Mouse (Mus musculus): Measurements from ENCODE around the gene Agap1. TPM values are rescaled to one million over a fixed set of nuclear protein-coding genes. Genes with fewer than 3 reads are reported as not detected.

Gene Agap1
- polyA plus RNA-seq, 1 experiment from 2014 or later, result 42.6 TPM

- Histone ChIP-seq H3K4me2 (no peak overlapping the region), H3K27ac (replicated peaks) (no peak overlapping the region), H3K4me3 (replicated peaks) (no peak overlapping the region), H3K4me1 (peaks cover 44% of the 10 kb centered on the region), H3K36me3 (peaks cover 9% of the 10 kb centered on the region; the same call in 1 of the 2 replicates), H3K9me3 (replicated peaks) (no peaks in the 10 kb centered on the region), H3K27me3 (replicated peaks) (0 out of 2 replicates have a peak, but pooled peaks cover 3% of the 10 kb centered on the region), H3K9ac (replicated peaks) (no peak overlapping the region)
- WGBS, result 82% methylated on average over 6 of the region's 6 CpGs
- no peak for ATAC-seq (ENCODE audit: low FRiP score)
Observed at GRCm38 (mm10) chr1:89736021-89736420, 281.4 kb downstream of the Agap1 start.

GRCm38 (mm10) chr1:89739067-89739774, 284.6 kb downstream of the Agap1 start:
- Histone ChIP-seq H3K4me3 (replicated peaks) (no peak overlapping the region), H3K36me3 (peaks cover 11% of the 10 kb centered on the region), H3K9me3 (replicated peaks) (no peaks in the 10 kb centered on the region), H3K27me3 (replicated peaks) (0 out of 2 replicates have a peak, but pooled peaks cover 3% of the 10 kb centered on the region), H3K27ac (replicated peaks) (no peak overlapping the region), H3K4me1 (peaks cover 37% of the 10 kb centered on the region), H3K9ac (replicated peaks) (no peak overlapping the region), H3K4me2 (no peak overlapping the region)
- ATAC-seq (ENCODE audit: low FRiP score), result peak; percentile 63; the same call in 1 of the 2 replicates
- WGBS, result 24% methylated on average over 17 of the region's 17 CpGs

- Histone ChIP-seq H3K9me3 (replicated peaks) (no peaks in the 10 kb centered on the region), H3K27me3 (replicated peaks) (0 out of 2 replicates have a peak, but pooled peaks cover 3% of the 10 kb centered on the region), H3K4me3 (replicated peaks) (no peak overlapping the region), H3K4me2 (no peak overlapping the region), H3K4me1 (peaks cover 32% of the 10 kb centered on the region), H3K27ac (replicated peaks) (no peak overlapping the region), H3K36me3 (peaks cover 16% of the 10 kb centered on the region), H3K9ac (replicated peaks) (no peak overlapping the region)
- WGBS, result 16% methylated on average over 3 of the region's 3 CpGs
- ATAC-seq (ENCODE audit: low FRiP score), result no peak
Observed at GRCm38 (mm10) chr1:89739775-89740099, 285.1 kb downstream of the Agap1 start.

- H3K27me3 ChIP-seq (replicated peaks), result 0 out of 2 replicates have a peak, but pooled peaks cover 3% of the 10 kb centered on the region
- no peak overlapping the region for H3K4me3 ChIP-seq (replicated peaks)
- 86% methylated on average over 3 of the region's 3 CpGs for WGBS
- no peak overlapping the region for H3K4me2 ChIP-seq
- H3K9ac ChIP-seq (replicated peaks), result no peak overlapping the region
- ATAC-seq (ENCODE audit: low FRiP score), result no peak
- peaks cover 22% of the 10 kb centered on the region for H3K36me3 ChIP-seq
- H3K9me3 ChIP-seq (replicated peaks), result no peaks in the 10 kb centered on the region
- no peak overlapping the region for H3K27ac ChIP-seq (replicated peaks)
- peaks cover 25% of the 10 kb centered on the region for H3K4me1 ChIP-seq
Observed at GRCm38 (mm10) chr1:89742359-89742758, 287.8 kb downstream of the Agap1 start.

- 0 out of 2 replicates have a peak, but pooled peaks cover 3% of the 10 kb centered on the region for H3K27me3 ChIP-seq (replicated peaks)
- peaks cover 16% of the 10 kb centered on the region for H3K4me1 ChIP-seq
- WGBS, result 70% methylated on average over 3 of the region's 3 CpGs
Observed at GRCm38 (mm10) chr1:89746171-89746570, 291.6 kb downstream of the Agap1 start.

GRCm38 (mm10) chr1:89749666-89750065, 295.1 kb downstream of the Agap1 start:
- Histone ChIP-seq H3K4me1 (peaks cover 29% of the 10 kb centered on the region), H3K9ac (replicated peaks) (no peak overlapping the region), H3K27me3 (replicated peaks) (no peaks in the 10 kb centered on the region), H3K4me3 (replicated peaks) (no peak overlapping the region), H3K4me2 (no peak overlapping the region), H3K36me3 (peaks cover 7% of the 10 kb centered on the region; the same call in 1 of the 2 replicates), H3K27ac (replicated peaks) (no peak overlapping the region), H3K9me3 (replicated peaks) (no peaks in the 10 kb centered on the region)
- no peak for ATAC-seq (ENCODE audit: low FRiP score)

More at GRCm38 (mm10) chr1:89746171-89746570, 291.6 kb downstream of the Agap1 start:
- Histone ChIP-seq H3K9me3 (replicated peaks) (no peaks in the 10 kb centered on the region), H3K4me2 (no peak overlapping the region), H3K9ac (replicated peaks) (no peak overlapping the region), H3K4me3 (replicated peaks) (no peak overlapping the region), H3K36me3 (peaks cover 22% of the 10 kb centered on the region), H3K27ac (replicated peaks) (no peak overlapping the region)
- no peak for ATAC-seq (ENCODE audit: low FRiP score)

GRCm38 (mm10) chr1:89750495-89750894, 295.9 kb downstream of the Agap1 start:
- Histone ChIP-seq H3K36me3 (no peaks in the 10 kb centered on the region), H3K4me3 (replicated peaks) (no peak overlapping the region), H3K27me3 (replicated peaks) (no peaks in the 10 kb centered on the region), H3K4me1 (peaks cover 35% of the 10 kb centered on the region), H3K9me3 (replicated peaks) (no peaks in the 10 kb centered on the region), H3K27ac (replicated peaks) (peak overlapping the region; percentile 19; the same call in 1 of the 2 replicates), H3K9ac (replicated peaks) (0 out of 2 replicates have a peak overlapping the region, but pooled peaks have one; percentile 6), H3K4me2 (peak overlapping the region; percentile 43)
- 6% methylated on average over 9 of the region's 9 CpGs for WGBS
- ATAC-seq (ENCODE audit: low FRiP score), result peak; percentile 53

GRCm38 (mm10) chr1:89750921-89751320, 296.3 kb downstream of the Agap1 start:
- Histone ChIP-seq H3K4me3 (replicated peaks) (no peak overlapping the region), H3K27ac (replicated peaks) (peak overlapping the region; percentile 19; the same call in 1 of the 2 replicates), H3K4me2 (peak overlapping the region; percentile 43), H3K9ac (replicated peaks) (0 out of 2 replicates have a peak overlapping the region, but pooled peaks have one; percentile 6), H3K4me1 (peaks cover 39% of the 10 kb centered on the region), H3K9me3 (replicated peaks) (no peaks in the 10 kb centered on the region), H3K36me3 (no peaks in the 10 kb centered on the region), H3K27me3 (replicated peaks) (no peaks in the 10 kb centered on the region)
- 6% methylated on average over 21 of the region's 21 CpGs for WGBS
- ATAC-seq (ENCODE audit: low FRiP score), result peak; percentile 75

- ATAC-seq (ENCODE audit: low FRiP score), result no peak
- Histone ChIP-seq H3K27ac (replicated peaks) (0 out of 2 replicates have a peak overlapping the region, but pooled peaks have one; percentile 19), H3K4me2 (peak overlapping the region; percentile 43; the same call in 1 of the 2 replicates), H3K4me1 (peaks cover 44% of the 10 kb centered on the region), H3K9ac (replicated peaks) (no peak overlapping the region), H3K27me3 (replicated peaks) (no peaks in the 10 kb centered on the region), H3K9me3 (replicated peaks) (no peaks in the 10 kb centered on the region), H3K36me3 (no peaks in the 10 kb centered on the region), H3K4me3 (replicated peaks) (no peak overlapping the region)
- 36% methylated on average over 11 of the region's 11 CpGs for WGBS
Observed at GRCm38 (mm10) chr1:89751344-89751743, 296.7 kb downstream of the Agap1 start.

- 0 out of 2 replicates have a peak, but pooled peaks cover 2% of the 10 kb centered on the region for H3K27me3 ChIP-seq (replicated peaks)
- peaks cover 47% of the 10 kb centered on the region for H3K4me1 ChIP-seq
- no peak overlapping the region for H3K9ac ChIP-seq (replicated peaks)
- no peak for ATAC-seq (ENCODE audit: low FRiP score)
- H3K9me3 ChIP-seq (replicated peaks), result no peaks in the 10 kb centered on the region
- H3K4me2 ChIP-seq, result no peak overlapping the region
- no peak overlapping the region for H3K27ac ChIP-seq (replicated peaks)
- no peak overlapping the region for H3K4me3 ChIP-seq (replicated peaks)
- no peaks in the 10 kb centered on the region for H3K36me3 ChIP-seq
- 97% methylated on average over 3 of the region's 3 CpGs for WGBS
Observed at GRCm38 (mm10) chr1:89752659-89753058, 298.1 kb downstream of the Agap1 start.

- Histone ChIP-seq H3K27me3 (replicated peaks) (0 out of 2 replicates have a peak, but pooled peaks cover 2% of the 10 kb centered on the region), H3K4me2 (no peak overlapping the region), H3K4me3 (replicated peaks) (no peak overlapping the region), H3K9me3 (replicated peaks) (no peaks in the 10 kb centered on the region), H3K36me3 (no peaks in the 10 kb centered on the region), H3K27ac (replicated peaks) (no peak overlapping the region), H3K9ac (replicated peaks) (no peak overlapping the region), H3K4me1 (peaks cover 40% of the 10 kb centered on the region)
- no peak for ATAC-seq (ENCODE audit: low FRiP score)
- 21% methylated on average over 12 of the region's 12 CpGs for WGBS
Observed at GRCm38 (mm10) chr1:89755358-89755757, 300.8 kb downstream of the Agap1 start.

- Histone ChIP-seq H3K36me3 (no peaks in the 10 kb centered on the region), H3K4me1 (peaks cover 30% of the 10 kb centered on the region), H3K27ac (replicated peaks) (no peak overlapping the region), H3K4me3 (replicated peaks) (no peak overlapping the region), H3K9ac (replicated peaks) (no peak overlapping the region), H3K4me2 (no peak overlapping the region), H3K27me3 (replicated peaks) (0 out of 2 replicates have a peak, but pooled peaks cover 2% of the 10 kb centered on the region), H3K9me3 (replicated peaks) (no peaks in the 10 kb centered on the region)
- WGBS, result 30% methylated on average over 8 of the region's 8 CpGs
- no peak for ATAC-seq (ENCODE audit: low FRiP score)
Observed at GRCm38 (mm10) chr1:89756387-89756786, 301.8 kb downstream of the Agap1 start.

All from neural tube, embryonic 15.5 days (tissue).